Mouse (Mus musculus): Measurements from ENCODE around the gene Supt3. TPM values are rescaled to one million over a fixed set of nuclear protein-coding genes. Genes with fewer than 3 reads are reported as not detected.

Supt3 gene
- polyA plus RNA-seq, 1 experiment from 2014 or later = 27.0 TPM

DNA sequence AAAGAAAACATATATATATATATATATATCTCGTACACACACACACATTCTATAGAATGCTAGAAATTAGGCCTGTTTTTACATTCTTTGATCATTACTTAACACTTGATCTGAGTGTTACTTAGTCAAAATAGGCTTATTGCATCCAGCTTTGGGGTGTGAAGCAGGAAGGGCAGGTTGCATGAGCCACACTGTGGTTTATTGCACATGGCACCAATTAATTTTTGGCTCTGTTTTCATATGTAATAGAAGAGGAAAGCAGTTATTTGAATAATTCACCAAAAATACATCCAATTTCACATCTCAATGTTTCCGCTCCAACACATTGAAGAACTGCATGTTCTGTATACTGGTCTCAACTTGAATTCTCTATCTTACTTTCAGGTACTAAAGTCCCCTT lies 4.4 kb upstream of the Supt3 start:
- DNase-seq (ENCODE audit: low spot score, missing footprints) = no peak
- no peaks in the 10 kb centered on the region for H3K27me3 ChIP-seq (ENCODE audit: control insufficient read depth, insufficient read depth, low read length)
- H3K9me3 ChIP-seq (ENCODE audit: control insufficient read depth, low read length) = no peaks in the 10 kb centered on the region
- H3K9ac ChIP-seq (ENCODE audit: low read length) = no peak overlapping the region
- no peaks in the 10 kb centered on the region for H3K4me1 ChIP-seq (ENCODE audit: control insufficient read depth, insufficient read depth, low read length)
- ATAC-seq (ENCODE audit: low FRiP score) = no peak
- no peak overlapping the region for H3K4me2 ChIP-seq
- no peak overlapping the region for H3K27ac ChIP-seq (ENCODE audit: low read depth, low read length)
- 87% methylated on average over 2 of the region's 2 CpGs for WGBS
- H3K4me3 ChIP-seq (ENCODE audit: low read depth, low read length) = no peak overlapping the region
- no peaks in the 10 kb centered on the region for H3K36me3 ChIP-seq (ENCODE audit: control insufficient read depth, insufficient read depth, low read length)

GRCm38 (mm10) chr17:44777337-44777804 lies 419 bp downstream of the Supt3 start:
- Histone ChIP-seq H3K27ac (ENCODE audit: low read depth, low read length) (peak overlapping the region; percentile 69), H3K9ac (ENCODE audit: low read length) (peak overlapping the region; percentile 94), H3K4me2 (peak overlapping the region; percentile 73), H3K9me3 (ENCODE audit: control insufficient read depth, low read length) (no peaks in the 10 kb centered on the region), H3K4me1 (ENCODE audit: control insufficient read depth, insufficient read depth, low read length) (0 out of 2 replicates have a peak, but pooled peaks cover 6% of the 10 kb centered on the region), H3K4me3 (ENCODE audit: low read depth, low read length) (peak overlapping the region; percentile 89), H3K36me3 (ENCODE audit: control insufficient read depth, insufficient read depth, low read length) (no peaks in the 10 kb centered on the region), H3K27me3 (ENCODE audit: control insufficient read depth, insufficient read depth, low read length) (no peaks in the 10 kb centered on the region)
- 0% methylated on average over 32 of the region's 35 CpGs for whole genome bisulfite sequencing
- ATAC-seq (ENCODE audit: low FRiP score) (peak; percentile 85), DNase-seq (ENCODE audit: low spot score, missing footprints) (peak; percentile 95)

DNA sequence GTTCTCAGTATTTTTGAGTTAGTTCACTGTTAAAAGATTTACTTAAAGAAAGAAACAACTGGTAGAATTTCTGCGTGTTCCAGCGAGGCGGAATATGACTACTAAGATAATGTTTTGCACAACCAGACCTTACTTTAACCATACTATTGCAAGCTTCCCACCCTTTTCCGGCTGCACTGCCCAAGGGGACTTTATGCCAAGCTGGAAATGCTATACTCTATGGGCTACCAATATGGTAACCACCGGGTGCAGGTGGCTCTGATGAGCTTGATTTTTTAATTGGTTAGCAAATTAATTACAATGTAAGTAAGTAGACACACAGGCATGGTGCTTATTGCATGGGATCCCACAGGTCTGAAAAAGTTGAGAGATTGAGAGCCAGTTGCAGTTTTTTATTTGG lies 1.2 kb downstream of the Supt3 start:
- H3K36me3 ChIP-seq (ENCODE audit: control insufficient read depth, insufficient read depth, low read length) = no peaks in the 10 kb centered on the region
- peak overlapping the region; percentile 89; the same call in 1 of the 2 replicates for H3K4me3 ChIP-seq (ENCODE audit: low read depth, low read length)
- H3K9me3 ChIP-seq (ENCODE audit: control insufficient read depth, low read length) = no peaks in the 10 kb centered on the region
- H3K9ac ChIP-seq (ENCODE audit: low read length) = no peak overlapping the region; the same call in 1 of the 2 replicates
- no peak overlapping the region for H3K27ac ChIP-seq (ENCODE audit: low read depth, low read length)
- DNase-seq (ENCODE audit: low spot score, missing footprints) = no peak
- WGBS = 82% methylated on average over 5 of the region's 5 CpGs
- peak overlapping the region; percentile 73; the same call in 1 of the 2 replicates for H3K4me2 ChIP-seq
- no peak for ATAC-seq (ENCODE audit: low FRiP score)
- H3K4me1 ChIP-seq (ENCODE audit: control insufficient read depth, insufficient read depth, low read length) = 0 out of 2 replicates have a peak, but pooled peaks cover 6% of the 10 kb centered on the region
- no peaks in the 10 kb centered on the region for H3K27me3 ChIP-seq (ENCODE audit: control insufficient read depth, insufficient read depth, low read length)

DNA sequence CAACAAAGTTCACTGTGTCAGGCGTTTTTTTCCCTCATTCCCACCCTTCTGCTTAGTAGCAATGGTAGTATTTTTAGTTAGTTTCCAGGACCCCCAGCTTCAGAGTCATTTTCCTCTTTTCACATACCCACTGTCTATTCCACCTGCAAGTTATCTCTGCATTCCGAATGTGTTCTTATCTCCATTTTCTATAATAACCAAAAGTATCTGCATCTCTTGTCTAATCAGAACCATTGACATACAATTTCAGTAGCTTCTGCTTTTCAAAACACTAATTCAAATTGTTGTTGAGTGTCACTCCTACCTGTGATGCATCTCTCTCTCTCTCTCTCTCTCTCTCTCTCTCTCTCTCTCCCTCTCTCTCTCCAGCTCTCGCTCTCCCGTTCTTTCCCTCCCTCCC lies 3.4 kb downstream of the Supt3 start:
- 68% methylated on average over 4 of the region's 4 CpGs for WGBS
- Histone ChIP-seq H3K4me3 (ENCODE audit: low read depth, low read length) (no peak overlapping the region), H3K36me3 (ENCODE audit: control insufficient read depth, insufficient read depth, low read length) (no peaks in the 10 kb centered on the region), H3K9me3 (ENCODE audit: control insufficient read depth, low read length) (no peaks in the 10 kb centered on the region), H3K27me3 (ENCODE audit: control insufficient read depth, insufficient read depth, low read length) (no peaks in the 10 kb centered on the region), H3K27ac (ENCODE audit: low read depth, low read length) (no peak overlapping the region), H3K4me1 (ENCODE audit: control insufficient read depth, insufficient read depth, low read length) (0 out of 2 replicates have a peak, but pooled peaks cover 6% of the 10 kb centered on the region), H3K4me2 (no peak overlapping the region), H3K9ac (ENCODE audit: low read length) (no peak overlapping the region)
- ATAC-seq (ENCODE audit: low FRiP score) = no peak
- no peak for DNase-seq (ENCODE audit: low spot score, missing footprints)

DNA sequence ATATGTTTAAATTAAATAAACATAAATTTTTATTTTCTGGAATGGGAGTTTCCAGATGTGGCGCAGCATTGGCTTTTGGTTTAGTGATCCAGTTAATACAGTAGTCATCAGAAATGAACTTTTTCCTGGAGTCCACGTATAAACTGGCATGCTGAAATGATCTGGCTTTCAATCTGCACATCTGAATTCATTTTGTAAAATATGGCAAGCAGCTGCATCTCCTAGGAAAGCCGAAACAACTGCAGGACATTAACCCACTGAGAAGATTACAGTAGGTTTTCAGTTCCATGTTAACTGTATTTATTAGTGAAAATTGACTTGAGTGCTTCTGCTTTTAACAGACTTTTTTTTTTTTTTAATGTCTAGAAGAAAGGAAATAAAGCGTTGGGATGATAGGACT lies 5.4 kb downstream of the Supt3 start:
- Histone ChIP-seq H3K36me3 (ENCODE audit: control insufficient read depth, insufficient read depth, low read length) (no peaks in the 10 kb centered on the region), H3K9me3 (ENCODE audit: control insufficient read depth, low read length) (no peaks in the 10 kb centered on the region), H3K27ac (ENCODE audit: low read depth, low read length) (no peak overlapping the region), H3K27me3 (ENCODE audit: control insufficient read depth, insufficient read depth, low read length) (no peaks in the 10 kb centered on the region), H3K4me2 (no peak overlapping the region), H3K9ac (ENCODE audit: low read length) (no peak overlapping the region), H3K4me3 (ENCODE audit: low read depth, low read length) (no peak overlapping the region), H3K4me1 (ENCODE audit: control insufficient read depth, insufficient read depth, low read length) (0 out of 2 replicates have a peak, but pooled peaks cover 6% of the 10 kb centered on the region)
- ATAC-seq (ENCODE audit: low FRiP score) (no peak), DNase-seq (ENCODE audit: low spot score, missing footprints) (peak; percentile 72)
- 91% methylated on average over 4 of the region's 4 CpGs for WGBS

DNA sequence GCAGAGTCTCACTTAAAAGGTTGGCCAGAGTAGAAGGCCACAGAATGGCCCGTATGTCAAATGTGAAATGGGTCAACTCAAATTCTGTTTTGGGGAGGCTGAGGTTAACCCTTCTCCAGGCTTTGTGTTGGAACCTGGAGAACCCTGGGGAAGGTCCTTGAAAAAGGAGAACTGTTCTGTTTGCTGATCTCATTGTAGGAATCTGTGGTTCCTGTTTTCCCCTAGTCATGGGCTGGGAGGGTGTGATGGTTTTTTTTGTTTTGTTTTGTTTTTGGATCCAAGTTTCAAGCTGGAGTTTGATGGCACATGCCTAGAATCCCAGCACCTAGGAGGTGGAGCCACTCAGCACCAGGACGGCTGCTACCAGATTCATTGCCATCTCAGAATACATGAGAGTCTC lies 6.2 kb downstream of the Supt3 start:
- Histone ChIP-seq H3K27me3 (ENCODE audit: control insufficient read depth, insufficient read depth, low read length) (no peaks in the 10 kb centered on the region), H3K27ac (ENCODE audit: low read depth, low read length) (no peak overlapping the region), H3K4me3 (ENCODE audit: low read depth, low read length) (no peak overlapping the region), H3K9ac (ENCODE audit: low read length) (no peak overlapping the region), H3K4me2 (no peak overlapping the region), H3K4me1 (ENCODE audit: control insufficient read depth, insufficient read depth, low read length) (0 out of 2 replicates have a peak, but pooled peaks cover 3% of the 10 kb centered on the region), H3K36me3 (ENCODE audit: control insufficient read depth, insufficient read depth, low read length) (no peaks in the 10 kb centered on the region), H3K9me3 (ENCODE audit: control insufficient read depth, low read length) (no peaks in the 10 kb centered on the region)
- ATAC-seq (ENCODE audit: low FRiP score) (no peak), DNase-seq (ENCODE audit: low spot score, missing footprints) (no peak)
- WGBS = 78% methylated on average over 2 of the region's 2 CpGs

- no peak overlapping the region for H3K9ac ChIP-seq (ENCODE audit: low read length)
- H3K27ac ChIP-seq (ENCODE audit: low read depth, low read length) = no peak overlapping the region
- H3K36me3 ChIP-seq (ENCODE audit: control insufficient read depth, insufficient read depth, low read length) = no peaks in the 10 kb centered on the region
- no peak for ATAC-seq (ENCODE audit: low FRiP score)
- no peaks in the 10 kb centered on the region for H3K27me3 ChIP-seq (ENCODE audit: control insufficient read depth, insufficient read depth, low read length)
- H3K4me1 ChIP-seq (ENCODE audit: control insufficient read depth, insufficient read depth, low read length) = peaks cover 2% of the 10 kb centered on the region; the same call in 1 of the 2 replicates
- peak; percentile 77 for DNase-seq (ENCODE audit: low spot score, missing footprints)
- 54% methylated on average over 5 of the region's 5 CpGs for WGBS
- H3K4me2 ChIP-seq = no peak overlapping the region
- no peak overlapping the region for H3K4me3 ChIP-seq (ENCODE audit: low read depth, low read length)
- H3K9me3 ChIP-seq (ENCODE audit: control insufficient read depth, low read length) = no peaks in the 10 kb centered on the region
Observed at GRCm38 (mm10) chr17:44788982-44789747, 12.2 kb downstream of the Supt3 start.

GRCm38 (mm10) chr17:44792218-44792917 lies 15.4 kb downstream of the Supt3 start:
- H3K9me3 ChIP-seq (ENCODE audit: control insufficient read depth, low read length) = no peaks in the 10 kb centered on the region
- peaks cover 2% of the 10 kb centered on the region; the same call in 1 of the 2 replicates for H3K4me1 ChIP-seq (ENCODE audit: control insufficient read depth, insufficient read depth, low read length)
- no peak overlapping the region for H3K4me2 ChIP-seq
- H3K4me3 ChIP-seq (ENCODE audit: low read depth, low read length) = no peak overlapping the region
- no peaks in the 10 kb centered on the region for H3K36me3 ChIP-seq (ENCODE audit: control insufficient read depth, insufficient read depth, low read length)
- H3K27ac ChIP-seq (ENCODE audit: low read depth, low read length) = no peak overlapping the region
- 95% methylated on average over 12 of the region's 12 CpGs for WGBS
- no peaks in the 10 kb centered on the region for H3K27me3 ChIP-seq (ENCODE audit: control insufficient read depth, insufficient read depth, low read length)
- DNase-seq (ENCODE audit: low spot score, missing footprints) = peak; percentile 26
- ATAC-seq (ENCODE audit: low FRiP score) = no peak
- no peak overlapping the region for H3K9ac ChIP-seq (ENCODE audit: low read length)

- Histone ChIP-seq H3K4me2 (no peak overlapping the region), H3K4me1 (ENCODE audit: control insufficient read depth, insufficient read depth, low read length) (no peaks in the 10 kb centered on the region), H3K4me3 (ENCODE audit: low read depth, low read length) (no peak overlapping the region), H3K9ac (ENCODE audit: low read length) (no peak overlapping the region), H3K9me3 (ENCODE audit: control insufficient read depth, low read length) (no peaks in the 10 kb centered on the region), H3K27ac (ENCODE audit: low read depth, low read length) (no peak overlapping the region), H3K36me3 (ENCODE audit: control insufficient read depth, insufficient read depth, low read length) (no peaks in the 10 kb centered on the region), H3K27me3 (ENCODE audit: control insufficient read depth, insufficient read depth, low read length) (no peaks in the 10 kb centered on the region)
- no peak for ATAC-seq (ENCODE audit: low FRiP score)
- no peak for DNase-seq (ENCODE audit: low spot score, missing footprints)
- WGBS = 52% methylated on average over 3 of the region's 3 CpGs
Observed at GRCm38 (mm10) chr17:44797331-44797730, 20.4 kb downstream of the Supt3 start.

Measured in midbrain, embryonic 11.5 days (tissue).